Mouse (Mus musculus) hindbrain, embryonic 11.5 days (tissue): ENCODE measurements around the gene Zfhx3. TPM values are rescaled to one million over a fixed set of nuclear protein-coding genes. Genes with fewer than 3 reads are reported as not detected.

Source experiments
- ATAC-seq: fragments of 200-750 bp; cut with Nextera tagmentation; 2 replicates; pipeline ENCODE4 v1.8.0; 2017; ENCODE audit warnings: mild to moderate bottlenecking, moderate TSS enrichment, moderate library complexity; ENCODE audit not compliant: low FRiP score
- DNase-seq: peaks from one replicate; pipeline ENCODE4 v3.0.0-alpha.2; 2015; ENCODE audit warnings: low spot score
- H3K27ac ChIP-seq: fragments of 300-500 bp; sonication (generic); 2 replicates; pipeline ENCODE4 v1.5.1; 2014; ENCODE audit warnings: mild to moderate bottlenecking, low read depth, low read length
- H3K27me3 ChIP-seq: fragments of 300-500 bp; sonication (generic); 2 replicates; pipeline ENCODE4 v1.6.1; 2014; ENCODE audit warnings: mild to moderate bottlenecking, low read length, moderate library complexity, mixed read lengths; ENCODE audit not compliant: control insufficient read depth, insufficient read depth
- H3K36me3 ChIP-seq: fragments of 300-500 bp; sonication (generic); 2 replicates; pipeline ENCODE4 v1.6.1; 2014; ENCODE audit warnings: mild to moderate bottlenecking, low read length, moderate library complexity, mixed read lengths; ENCODE audit not compliant: control insufficient read depth, insufficient read depth
- H3K4me1 ChIP-seq: fragments of 300-500 bp; sonication (generic); replicated peaks from 2 replicates; pipeline ENCODE4 v1.6.1; 2014; ENCODE audit warnings: low read length, mixed read lengths; ENCODE audit not compliant: control insufficient read depth, insufficient read depth
- H3K4me2 ChIP-seq: fragments of 300-500 bp; sonication (generic); replicated peaks from 2 replicates; pipeline ENCODE4 v1.6.1; 2014; ENCODE audit warnings: mild to moderate bottlenecking, low read depth, low read length
- H3K4me3 ChIP-seq: fragments of 300-500 bp; sonication (generic); 2 replicates; pipeline ENCODE4 v1.5.1; 2014; ENCODE audit warnings: low read depth, low read length
- H3K9ac ChIP-seq: fragments of 300-500 bp; sonication (generic); 2 replicates; pipeline ENCODE4 v1.6.1; 2014; ENCODE audit warnings: low read depth, low read length
- H3K9me3 ChIP-seq: fragments of 300-500 bp; sonication (generic); 2 replicates; pipeline ENCODE4 v1.6.1; 2016; ENCODE audit warnings: low read length; ENCODE audit not compliant: control insufficient read depth
- WGBS: fragments of 180-500 bp; shearing (Covaris S2); extraction: QIAGEN DNeasy Blood & Tissue Kit; methylation state at CpG from one replicate; pipeline ENCODE4 v1.1.7; 2014; 5-methylcytosine and 5-hydroxymethylcytosine counted together
- polyA plus RNA-seq: library from polyadenylated mRNA; unstranded; fragments of >200 nt; fragmentation: Nextera tagmentation; extraction: Ambion mirVana; gene quantifications from 2 replicates; pipeline ENCODE4 v1.2.1, GENCODE M21; 2014

Zfhx3 gene
- polyA plus RNA-seq, 1 experiment from 2014 or later = 47.1 TPM

- no peaks in the 10 kb centered on the region for H3K27me3 ChIP-seq
- H3K9me3 ChIP-seq = no peaks in the 10 kb centered on the region
- no peak overlapping the region for H3K4me3 ChIP-seq
- no peak overlapping the region for H3K27ac ChIP-seq
- 87% methylated on average over 8 of the region's 8 CpGs for WGBS
- H3K4me1 ChIP-seq = no peaks in the 10 kb centered on the region
- no peaks in the 10 kb centered on the region for H3K36me3 ChIP-seq
- no peak overlapping the region for H3K9ac ChIP-seq
- ATAC-seq (no peak), DNase-seq (no peak)
- H3K4me2 ChIP-seq = no peak overlapping the region
These were observed 916.6 kb downstream of the Zfhx3 start for GRCm38 (mm10) chr8:108859001-108859400.

GRCm38 (mm10) chr8:108859983-108860382 is 917.5 kb downstream of the Zfhx3 start:
- no peak overlapping the region for H3K9ac ChIP-seq
- H3K4me1 ChIP-seq = no peaks in the 10 kb centered on the region
- 79% methylated on average over 9 of the region's 9 CpGs for WGBS
- no peak overlapping the region for H3K27ac ChIP-seq
- no peaks in the 10 kb centered on the region for H3K27me3 ChIP-seq
- H3K9me3 ChIP-seq = no peaks in the 10 kb centered on the region
- H3K4me2 ChIP-seq = no peak overlapping the region
- ATAC-seq (no peak), DNase-seq (no peak)
- no peaks in the 10 kb centered on the region for H3K36me3 ChIP-seq
- no peak overlapping the region for H3K4me3 ChIP-seq

GRCm38 (mm10) chr8:108863440-108863839 is 921.0 kb downstream of the Zfhx3 start:
- no peak for DNase-seq
- H3K4me3 ChIP-seq = no peak overlapping the region
- WGBS = 96% methylated on average over 10 of the region's 10 CpGs
- no peaks in the 10 kb centered on the region for H3K27me3 ChIP-seq
- H3K4me2 ChIP-seq = no peak overlapping the region
- no peaks in the 10 kb centered on the region; the same call in 1 of the 2 replicates for H3K4me1 ChIP-seq
- no peak overlapping the region for H3K9ac ChIP-seq
- no peak overlapping the region for H3K27ac ChIP-seq
- H3K36me3 ChIP-seq = no peaks in the 10 kb centered on the region
- no peak for ATAC-seq
- H3K9me3 ChIP-seq = no peaks in the 10 kb centered on the region

DNA sequence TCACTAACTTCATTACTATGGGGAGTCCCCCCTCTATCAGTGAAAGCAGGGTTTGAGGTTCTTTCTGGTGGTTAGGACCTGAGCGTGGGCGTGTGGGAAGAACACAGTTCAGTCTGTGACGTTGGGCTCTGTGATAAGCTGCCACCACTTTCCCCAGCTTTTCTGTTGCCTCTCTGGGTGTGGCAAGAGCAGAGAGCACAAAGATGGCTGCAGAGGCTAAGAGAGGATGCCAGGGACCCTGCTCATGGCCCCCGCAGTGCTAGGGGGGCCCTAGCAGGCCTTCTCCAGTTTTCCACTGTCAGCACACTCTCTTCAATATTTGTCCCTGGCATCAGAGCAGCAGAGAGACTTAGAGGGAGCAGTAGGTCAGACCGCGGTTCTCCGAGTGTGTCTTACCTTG is 924.0 kb downstream of the Zfhx3 start:
- no peak overlapping the region for H3K27ac ChIP-seq
- H3K4me2 ChIP-seq = no peak overlapping the region
- H3K4me1 ChIP-seq = no peaks in the 10 kb centered on the region; the same call in 1 of the 2 replicates
- WGBS = 88% methylated on average over 7 of the region's 7 CpGs
- ATAC-seq (no peak), DNase-seq (no peak)
- no peaks in the 10 kb centered on the region for H3K36me3 ChIP-seq
- no peak overlapping the region for H3K4me3 ChIP-seq
- H3K9ac ChIP-seq = 0 out of 2 replicates have a peak overlapping the region, but pooled peaks have one; percentile 1
- H3K27me3 ChIP-seq = no peaks in the 10 kb centered on the region
- H3K9me3 ChIP-seq = no peaks in the 10 kb centered on the region

- H3K36me3 ChIP-seq = no peaks in the 10 kb centered on the region
- H3K4me1 ChIP-seq = no peaks in the 10 kb centered on the region; the same call in 1 of the 2 replicates
- H3K27me3 ChIP-seq = no peaks in the 10 kb centered on the region
- H3K9me3 ChIP-seq = no peaks in the 10 kb centered on the region
- no peak overlapping the region for H3K4me2 ChIP-seq
- no peak overlapping the region for H3K27ac ChIP-seq
- no peak overlapping the region for H3K4me3 ChIP-seq
- no peak for ATAC-seq
- 74% methylated on average over 13 of the region's 13 CpGs for WGBS
- no peak overlapping the region for H3K9ac ChIP-seq
- DNase-seq = no peak
These were observed 925.2 kb downstream of the Zfhx3 start for GRCm38 (mm10) chr8:108867482-108868258.

- DNase-seq (no peak), ATAC-seq (no peak)
- WGBS = 78% methylated on average over 14 of the region's 14 CpGs
- no peaks in the 10 kb centered on the region; the same call in 1 of the 2 replicates for H3K4me1 ChIP-seq
- no peak overlapping the region for H3K9ac ChIP-seq
- H3K9me3 ChIP-seq = no peaks in the 10 kb centered on the region
- H3K4me2 ChIP-seq = no peak overlapping the region
- H3K27ac ChIP-seq = no peak overlapping the region
- no peak overlapping the region for H3K4me3 ChIP-seq
- H3K27me3 ChIP-seq = no peaks in the 10 kb centered on the region
- H3K36me3 ChIP-seq = no peaks in the 10 kb centered on the region
These were observed 926.0 kb downstream of the Zfhx3 start for GRCm38 (mm10) chr8:108868259-108869090.

GRCm38 (mm10) chr8:108869420-108869819 is 927.0 kb downstream of the Zfhx3 start:
- no peak overlapping the region for H3K9ac ChIP-seq
- DNase-seq (no peak), ATAC-seq (no peak)
- WGBS = 89% methylated on average over 3 of the region's 3 CpGs
- no peak overlapping the region for H3K4me3 ChIP-seq
- no peaks in the 10 kb centered on the region for H3K27me3 ChIP-seq
- H3K36me3 ChIP-seq = no peaks in the 10 kb centered on the region
- H3K4me1 ChIP-seq = no peaks in the 10 kb centered on the region; the same call in 1 of the 2 replicates
- H3K4me2 ChIP-seq = no peak overlapping the region
- no peaks in the 10 kb centered on the region for H3K9me3 ChIP-seq
- H3K27ac ChIP-seq = no peak overlapping the region

DNA sequence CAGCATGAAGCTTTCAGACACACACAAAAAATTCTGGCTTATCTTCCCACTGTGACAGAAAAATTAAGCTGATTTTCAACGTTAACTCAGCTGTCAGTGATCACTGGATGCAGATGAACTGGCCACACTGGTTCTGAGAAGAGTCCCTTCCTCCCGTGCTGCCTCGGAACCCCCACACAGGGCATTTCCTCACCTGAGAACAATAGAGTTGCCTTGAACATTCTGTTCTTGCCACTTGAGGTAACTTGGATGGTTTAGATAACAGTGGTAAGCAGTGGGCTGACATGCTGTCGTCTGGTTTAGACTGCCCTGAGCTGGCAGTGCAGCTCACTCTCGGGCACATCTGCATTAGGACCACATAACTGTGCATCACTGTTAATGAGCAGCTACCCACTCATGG is 927.5 kb downstream of the Zfhx3 start:
- H3K27ac ChIP-seq = no peak overlapping the region

More for the DNA sequence above, 927.5 kb downstream of the Zfhx3 start:
- H3K4me3 ChIP-seq = no peak overlapping the region
- no peaks in the 10 kb centered on the region for H3K27me3 ChIP-seq
- no peak overlapping the region for H3K9ac ChIP-seq
- H3K36me3 ChIP-seq = no peaks in the 10 kb centered on the region
- no peak for DNase-seq
- H3K9me3 ChIP-seq = no peaks in the 10 kb centered on the region
- no peak for ATAC-seq
- 89% methylated on average over 5 of the region's 5 CpGs for WGBS
- no peak overlapping the region for H3K4me2 ChIP-seq
- no peaks in the 10 kb centered on the region; the same call in 1 of the 2 replicates for H3K4me1 ChIP-seq
